Mouse (Mus musculus) kidney, postnatal 0 days (tissue): ENCODE results near the gene Osgin1. TPM values are rescaled to one million over a fixed set of nuclear protein-coding genes. Genes with fewer than 3 reads are reported as not detected.

Experiments used
- ATAC-seq: fragments of 200-750 bp; cut with Nextera tagmentation; replicated peaks from 2 replicates; pipeline ENCODE4 v1.8.0; 2017; ENCODE audit warnings: low read depth, moderate number of reproducible peaks, moderate TSS enrichment, moderate library complexity; ENCODE audit not compliant: low FRiP score
- DNase-seq: peaks from one replicate; pipeline ENCODE4 v3.0.0-alpha.2; 2016; ENCODE audit warnings: low spot score
- H3K27ac ChIP-seq: fragments of 300-500 bp; sonication (generic); 2 replicates; pipeline ENCODE4 v1.5.1; 2014; ENCODE audit warnings: mild to moderate bottlenecking
- H3K27me3 ChIP-seq: fragments of 300-500 bp; sonication (generic); 2 replicates; pipeline ENCODE4 v1.6.1; 2014; ENCODE audit warnings: low read length, mixed read lengths; ENCODE audit not compliant: insufficient read depth
- H3K36me3 ChIP-seq: fragments of 300-500 bp; sonication (generic); 2 replicates; pipeline ENCODE4 v1.6.1; 2014; ENCODE audit warnings: low read length, mixed read lengths; ENCODE audit not compliant: insufficient read depth
- H3K4me1 ChIP-seq: fragments of 300-500 bp; sonication (generic); replicated peaks from 2 replicates; pipeline ENCODE4 v1.6.1; 2014; ENCODE audit warnings: antibody characterized with exemption, low read length, mixed read lengths; ENCODE audit not compliant: insufficient read depth
- H3K4me2 ChIP-seq: fragments of 300-500 bp; sonication (generic); 2 replicates; pipeline ENCODE4 v1.6.1; 2014; ENCODE audit warnings: mild to moderate bottlenecking, low read length, moderate library complexity, mixed read lengths
- H3K4me3 ChIP-seq: fragments of 300-500 bp; sonication (generic); replicated peaks from 2 replicates; pipeline ENCODE4 v1.5.1; 2014; ENCODE audit warnings: low read depth, low read length
- H3K9ac ChIP-seq: fragments of 300-500 bp; sonication (generic); 2 replicates; pipeline ENCODE4 v1.6.1; 2014; ENCODE audit warnings: low read depth, low read length
- H3K9me3 ChIP-seq: fragments of 300-500 bp; sonication (generic); replicated peaks from 2 replicates; pipeline ENCODE4 v1.6.1; 2016; ENCODE audit warnings: low read length, inconsistent platforms, mixed read lengths
- CTCF ChIP-seq: IDR thresholded peaks from 2 replicates; pipeline ENCODE4 v1.5.1; 2016; ENCODE audit warnings: antibody characterized with exemption, low read depth, mild to moderate bottlenecking, moderate library complexity
- WGBS: fragments of 180-500 bp; shearing (Covaris S2); extraction: QIAGEN DNeasy Blood & Tissue Kit; methylation state at CpG from one replicate; pipeline ENCODE4 v1.1.7; 2014; 5-methylcytosine and 5-hydroxymethylcytosine counted together
- polyA plus RNA-seq: library from polyadenylated mRNA; unstranded; fragments of >200 nt; fragmentation: Nextera tagmentation; extraction: Ambion mirVana; gene quantifications from 2 replicates; pipeline ENCODE4 v1.2.1, GENCODE M21; 2015

Osgin1 gene
- polyA plus RNA-seq, 1 experiment from 2014 or later: 4.1 TPM

DNA sequence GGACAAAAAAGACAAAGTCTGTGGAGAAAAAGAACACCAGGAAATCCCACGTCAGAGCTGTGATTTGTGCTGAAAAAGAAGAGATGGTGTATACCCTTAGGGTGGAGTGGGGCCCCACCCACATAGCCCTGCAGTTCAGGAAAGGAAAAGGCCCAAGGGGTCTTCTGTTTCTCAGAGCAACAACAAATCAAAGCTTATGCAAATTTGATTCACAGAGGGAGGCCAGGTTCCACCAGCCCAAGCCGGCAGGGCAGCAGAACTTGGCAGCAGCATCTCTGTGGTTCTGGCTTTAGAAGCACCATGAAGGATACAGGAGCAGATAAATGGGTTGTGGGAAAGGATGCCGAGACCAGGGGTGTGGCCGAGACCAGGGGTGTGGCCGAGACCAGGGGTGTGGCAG, 44.8 kb downstream of the Osgin1 start:
- no peaks in the 10 kb centered on the region for H3K27me3 ChIP-seq
- no peak for DNase-seq
- TF ChIP-seq CTCF: no peak
- no peak overlapping the region for H3K9ac ChIP-seq
- no peak for ATAC-seq
- H3K36me3 ChIP-seq: no peaks in the 10 kb centered on the region
- no peaks in the 10 kb centered on the region for H3K4me1 ChIP-seq
- WGBS: 17% methylated on average over 5 of the region's 5 CpGs
- no peak overlapping the region for H3K4me3 ChIP-seq
- H3K9me3 ChIP-seq: no peaks in the 10 kb centered on the region
- no peak overlapping the region for H3K27ac ChIP-seq
- H3K4me2 ChIP-seq: no peak overlapping the region

DNA sequence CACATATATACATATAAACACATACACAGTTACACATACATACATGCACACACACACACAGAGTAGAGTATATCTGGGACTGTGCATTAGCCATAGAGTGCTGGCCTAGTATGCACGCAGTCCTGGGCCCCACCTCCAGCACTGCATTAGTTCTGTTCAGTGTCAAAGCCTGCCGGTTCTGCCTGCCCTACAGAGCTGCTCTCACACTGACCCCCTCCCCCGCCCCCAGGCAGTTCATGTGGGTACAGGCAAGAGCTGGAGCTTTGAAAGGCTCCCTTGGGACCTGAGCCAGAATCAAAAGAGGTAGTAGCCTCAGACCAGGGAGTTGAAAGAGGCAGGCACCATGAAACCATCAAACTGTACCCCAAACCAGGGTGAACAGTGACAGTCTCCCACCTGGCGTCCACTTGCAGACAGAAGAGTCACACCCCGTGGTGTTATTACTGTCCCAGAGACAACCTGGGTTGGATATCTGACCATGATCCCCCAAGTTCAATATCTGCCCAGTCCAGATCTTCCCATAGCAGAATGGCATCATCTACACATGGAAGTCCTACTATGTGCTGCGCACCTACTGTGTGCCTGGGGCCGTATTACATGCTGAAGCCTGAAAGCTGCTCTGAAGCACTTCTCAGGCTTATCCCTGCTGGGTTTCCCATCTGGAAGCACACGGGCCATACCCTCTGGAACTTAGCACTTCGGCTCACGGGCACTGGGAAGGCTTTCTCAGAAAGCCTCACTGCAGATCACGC, 50.4 kb downstream of the Osgin1 start:
- ATAC-seq: no peak
- Histone ChIP-seq H3K4me3 (no peak overlapping the region), H3K4me2 (no peak overlapping the region), H3K27me3 (no peaks in the 10 kb centered on the region), H3K27ac (no peak overlapping the region), H3K4me1 (no peaks in the 10 kb centered on the region), H3K9me3 (no peaks in the 10 kb centered on the region), H3K36me3 (no peaks in the 10 kb centered on the region), H3K9ac (no peak overlapping the region)
- DNase-seq: no peak
- no peak for TF ChIP-seq CTCF
- WGBS: 82% methylated on average over 11 of the region's 11 CpGs

DNA sequence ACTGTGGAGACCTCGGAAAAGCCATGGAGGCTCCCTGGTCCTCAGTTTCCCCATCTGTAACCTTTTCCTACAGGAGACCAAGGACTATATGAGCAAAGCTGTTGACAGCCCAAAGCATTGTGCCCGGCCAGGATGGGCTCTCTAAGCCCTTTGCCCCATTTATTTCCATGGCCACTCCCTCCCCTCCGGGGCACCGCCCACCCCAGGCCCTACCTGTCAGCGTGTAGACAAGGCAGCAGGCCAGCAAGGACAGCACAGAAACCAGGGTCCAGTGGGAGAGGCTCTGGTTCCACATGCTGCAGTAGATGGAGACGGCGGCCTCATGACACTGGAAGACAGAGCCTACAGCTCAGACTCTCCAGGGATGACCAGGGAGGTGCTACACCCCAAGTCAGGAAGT, 53.2 kb downstream of the Osgin1 start:
- Histone ChIP-seq H3K27me3 (no peaks in the 10 kb centered on the region), H3K4me2 (no peak overlapping the region), H3K4me1 (0 out of 2 replicates have a peak, but pooled peaks cover 6% of the 10 kb centered on the region), H3K4me3 (no peak overlapping the region), H3K27ac (no peak overlapping the region), H3K36me3 (no peaks in the 10 kb centered on the region), H3K9ac (no peak overlapping the region), H3K9me3 (no peaks in the 10 kb centered on the region)
- no peak for TF ChIP-seq CTCF
- DNase-seq (no peak), ATAC-seq (no peak)
- 70% methylated on average over 7 of the region's 7 CpGs for WGBS

Other genes with a start within 250 kb of the Osgin1 start
- gene Hsbp1, start 89.6 kb upstream of the Osgin1 start, polyA plus RNA-seq: 354 and 357 TPM in 2 replicates
- 19.5 and 21.9 TPM in 2 replicates for gene Mlycd, start 39.2 kb upstream of the Osgin1 start, polyA plus RNA-seq
- gene Necab2, start 12.6 kb downstream of the Osgin1 start, polyA plus RNA-seq: 0.61 and 0.79 TPM in 2 replicates
- 0.06 TPM in 1 of 2 replicates, not detected in the other for gene Slc38a8, start 67.6 kb downstream of the Osgin1 start, polyA plus RNA-seq
- gene Mbtps1, start 124.6 kb downstream of the Osgin1 start, polyA plus RNA-seq: 78.4 and 86.9 TPM in 2 replicates
- gene Hsdl1, start 141.1 kb downstream of the Osgin1 start, polyA plus RNA-seq: 27.1 and 29.4 TPM in 2 replicates
- 0.22 and 0.24 TPM in 2 replicates for gene Dnaaf1, start 141.1 kb downstream of the Osgin1 start, polyA plus RNA-seq
- 8.3 and 8.7 TPM in 2 replicates for gene Taf1c, start 171.1 kb downstream of the Osgin1 start, polyA plus RNA-seq
- gene Adad2, start 178.6 kb downstream of the Osgin1 start, polyA plus RNA-seq: not detected in 2 replicates
- 0.14 and 0.28 TPM in 2 replicates for gene Kcng4, start 201.6 kb downstream of the Osgin1 start, polyA plus RNA-seq
- 6.2 and 6.9 TPM in 2 replicates for gene Wfdc1, start 232.2 kb downstream of the Osgin1 start, polyA plus RNA-seq